Mouse (Mus musculus) adrenal gland (tissue): Measurements from ENCODE around the gene Dcbld2.

ENCODE experiments used
- intact Hi-C: fragments of 180-260 bp; cut with DNase I; formaldehyde crosslinking; loops from one replicate; pipeline ENCODE4 v1.15.1; 2025
- long read RNA-seq, 2 experiments: library from polyadenylated mRNA; unstranded; transcript quantifications; one replicate each; pipeline ENCODE4 v2.0.0; 2020; ENCODE audit warnings: borderline replicate concordance in 1 of 2; ENCODE audit not compliant: insufficient replicate concordance in 1 of 2

The Dcbld2 gene
- long read RNA-seq, experiment 1, partial matches to known transcripts, result 0 of 1 reads
- long read RNA-seq, experiment 1, other reads (novel, unspliced or antisense), result 1 of 1 reads
- long read RNA-seq, experiment 2, partial matches to known transcripts, result 0 of 3 reads
- long read RNA-seq, experiment 2, other reads (novel, unspliced or antisense), result 3 of 3 reads

DNA sequence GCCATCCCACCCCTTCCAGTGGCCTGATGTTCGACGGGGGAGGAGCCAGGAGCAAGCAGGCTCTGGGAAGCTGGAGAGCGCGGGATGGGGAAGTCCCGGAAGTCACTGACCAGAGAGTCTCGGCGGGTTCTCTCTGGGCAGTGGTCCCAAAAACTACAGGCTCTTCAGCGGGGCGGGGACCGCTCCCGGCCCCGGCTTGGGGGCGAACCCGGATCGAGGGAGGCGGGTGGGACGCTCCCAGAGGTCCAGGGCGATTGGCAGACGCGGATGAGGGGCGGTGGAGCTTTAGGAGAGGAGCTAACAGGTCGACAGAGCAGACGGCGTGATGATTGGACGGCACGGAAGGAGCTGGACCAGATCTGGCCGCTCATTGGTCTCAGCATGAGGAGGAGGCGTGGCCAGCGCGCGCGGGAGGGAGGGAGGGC, at the start of gene Dcbld2:
Gene Dcbld2 (plus strand): TSS at position 382 of the 425 bp plus-strand sequence.
- intact Hi-C loops, result no loop called here

DNA sequence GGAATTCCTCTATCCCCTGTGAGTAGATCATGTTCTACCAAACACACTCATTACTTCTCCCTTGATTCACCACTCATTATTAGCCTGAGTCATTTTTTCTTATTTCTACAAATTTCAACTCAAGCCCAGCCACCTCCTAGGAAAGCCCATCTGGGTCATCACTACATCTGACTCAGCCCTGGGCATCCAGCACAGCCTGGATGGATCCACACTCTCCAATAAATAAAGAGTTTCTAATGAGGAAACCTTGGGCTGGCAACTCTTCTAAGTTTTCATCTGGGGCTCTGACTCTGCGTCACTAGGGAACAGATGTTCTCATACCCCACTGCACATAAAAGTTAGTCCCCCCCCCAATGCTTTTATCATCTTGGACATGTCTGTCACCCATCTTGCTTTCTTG, 31.1 kb upstream of the Dcbld2 start:
- intact Hi-C loops, result no loop called here

DNA sequence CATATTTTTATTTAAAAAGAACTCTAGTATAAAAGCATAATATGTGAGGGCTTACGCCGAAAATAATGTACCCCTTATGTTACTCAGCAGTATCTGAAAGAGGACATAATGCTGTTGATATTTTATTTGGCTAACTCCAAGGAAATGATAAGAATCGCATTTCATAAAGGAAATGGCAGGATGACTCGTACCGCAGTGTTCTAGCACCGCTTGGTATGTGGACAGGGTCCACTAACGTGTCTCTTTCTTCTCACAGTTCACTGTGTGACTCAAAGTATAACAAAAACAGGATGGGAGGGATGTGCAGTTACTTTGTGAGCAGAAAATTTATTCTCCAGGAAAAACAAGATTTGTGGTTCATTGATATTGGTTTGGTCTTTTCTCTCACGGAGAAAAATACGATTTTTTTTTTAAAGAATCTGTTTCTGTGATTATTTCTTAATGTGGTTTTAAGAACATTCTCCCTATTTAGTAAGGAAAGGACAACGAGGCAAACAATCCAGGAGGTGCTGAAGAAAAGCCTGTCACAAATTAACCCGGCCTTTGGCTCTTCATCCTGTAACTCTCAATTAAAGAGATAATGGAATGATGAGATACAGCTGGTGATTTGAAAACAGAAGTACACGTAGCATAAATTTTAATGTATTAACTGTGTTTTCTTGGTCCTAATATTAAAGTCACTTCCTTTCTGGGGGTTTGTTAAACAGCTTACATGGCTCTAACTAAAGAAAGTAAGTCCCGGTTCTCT, 30.3 kb upstream of the Dcbld2 start:
- intact Hi-C loops, result no loop called here

DNA sequence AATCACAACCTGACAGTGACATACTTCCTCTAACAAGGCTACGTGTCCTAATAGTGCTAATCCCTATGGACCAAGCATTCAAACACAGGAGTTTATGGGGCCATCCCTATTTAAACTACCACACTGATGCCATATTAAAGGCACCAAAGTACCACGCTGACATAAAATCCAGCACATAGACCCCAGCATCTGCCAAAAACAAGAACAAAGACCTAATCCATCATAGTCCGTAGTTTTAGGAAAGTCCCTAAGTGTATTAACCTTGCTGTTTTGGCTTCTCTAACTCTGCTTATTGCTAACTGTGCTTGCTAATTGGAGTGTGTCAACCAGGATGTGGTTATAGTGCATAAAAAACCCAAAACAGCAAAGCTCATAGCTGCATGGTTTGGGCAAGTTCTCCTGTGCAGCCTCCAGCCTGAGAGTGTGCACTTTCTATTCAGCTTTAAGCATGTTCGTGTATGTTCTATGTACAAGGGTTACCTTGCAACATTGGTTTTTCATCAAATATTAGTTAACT, 21.9 kb upstream of the Dcbld2 start:
- intact Hi-C loops, result no loop called here

DNA sequence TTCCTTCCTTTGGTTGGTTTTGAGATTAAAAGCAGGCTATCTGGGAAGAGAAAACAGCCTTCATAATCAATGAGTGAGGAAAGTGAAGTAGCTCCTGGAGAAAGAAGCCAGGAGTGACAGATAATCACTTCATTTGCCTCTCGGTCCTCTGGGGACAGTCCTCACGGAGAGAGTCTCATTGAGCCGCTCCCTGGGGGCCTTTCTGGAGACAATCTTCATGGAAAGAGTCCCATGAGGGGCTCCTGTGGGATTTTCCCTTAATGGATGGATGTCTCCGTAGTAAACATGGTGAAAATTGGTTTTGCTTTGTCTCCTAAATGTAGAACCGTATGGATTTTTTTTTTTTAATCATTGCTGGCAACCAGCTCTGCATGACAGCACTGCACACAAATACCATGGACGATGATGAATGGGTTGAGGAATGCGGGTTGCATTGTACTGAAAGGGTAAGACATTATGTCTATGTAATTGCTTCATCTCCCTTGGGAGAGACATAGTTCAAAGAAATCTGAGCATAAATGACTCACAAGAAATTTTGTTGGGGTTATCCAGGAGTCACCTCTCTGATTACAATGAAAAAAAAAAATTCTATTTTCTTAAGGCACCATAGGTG, 19.0 kb upstream of the Dcbld2 start:
- intact Hi-C loops, result no loop called here

DNA sequence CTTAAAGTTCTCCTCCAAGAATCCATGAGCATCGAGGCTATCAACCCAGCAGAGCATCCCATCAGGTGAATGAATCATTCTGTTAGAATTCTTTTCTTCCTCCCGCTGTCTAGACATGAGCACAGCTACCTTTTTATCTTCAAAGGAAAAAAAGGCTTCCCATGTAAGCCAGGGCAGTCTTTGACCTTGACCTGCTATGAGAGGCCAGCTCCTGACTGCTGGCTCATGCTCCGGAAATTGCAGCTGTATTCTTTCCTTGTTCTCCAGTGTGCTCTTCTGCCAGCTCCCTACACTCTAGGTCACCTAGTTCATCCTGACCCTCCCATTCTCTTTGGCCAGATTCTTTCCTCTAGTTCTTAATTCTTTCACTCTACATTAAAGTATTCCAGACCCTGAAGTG, 15.2 kb upstream of the Dcbld2 start:
- intact Hi-C loops, result no loop called here

DNA sequence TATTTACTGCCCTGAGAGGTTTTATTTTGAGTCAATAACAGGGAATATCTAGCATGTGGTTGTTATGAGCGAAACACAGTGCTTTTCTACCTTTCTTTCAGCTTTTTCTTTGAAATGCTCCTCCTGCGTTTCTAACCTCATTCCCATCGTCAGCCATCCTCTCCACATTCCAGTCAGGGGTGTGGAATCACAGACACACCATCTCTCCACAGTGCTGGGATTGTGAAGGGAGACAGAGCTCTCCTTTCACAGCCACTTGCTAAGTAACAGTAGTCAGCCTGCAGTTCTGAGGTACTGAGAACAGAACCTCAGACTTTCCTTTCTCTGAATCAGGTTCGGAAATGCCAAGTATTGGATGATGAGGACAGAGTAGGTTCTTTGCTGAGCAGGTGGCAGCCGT, 14.1 kb upstream of the Dcbld2 start:
- intact Hi-C loops, result no loop called here

DNA sequence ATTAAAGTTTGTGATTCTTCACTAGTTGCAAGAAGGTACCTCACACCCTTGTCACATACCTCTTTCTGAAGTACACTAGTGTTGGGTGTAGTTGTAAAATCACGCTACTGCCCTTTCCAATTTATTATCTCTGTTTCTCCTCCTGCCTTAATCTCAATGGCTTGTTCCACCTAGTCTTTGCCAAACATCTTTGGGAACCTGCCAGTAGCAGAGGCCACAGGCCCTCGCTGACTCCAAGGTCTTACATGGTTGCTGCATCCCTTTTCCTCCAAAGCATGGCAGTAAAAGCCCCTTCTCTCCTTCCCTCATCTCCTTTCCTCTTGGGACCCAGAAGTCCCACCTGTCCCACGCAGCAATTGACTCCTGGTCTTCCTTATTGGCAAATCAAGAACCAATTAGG, 9.6 kb upstream of the Dcbld2 start:
- intact Hi-C loops, result no loop called here

DNA sequence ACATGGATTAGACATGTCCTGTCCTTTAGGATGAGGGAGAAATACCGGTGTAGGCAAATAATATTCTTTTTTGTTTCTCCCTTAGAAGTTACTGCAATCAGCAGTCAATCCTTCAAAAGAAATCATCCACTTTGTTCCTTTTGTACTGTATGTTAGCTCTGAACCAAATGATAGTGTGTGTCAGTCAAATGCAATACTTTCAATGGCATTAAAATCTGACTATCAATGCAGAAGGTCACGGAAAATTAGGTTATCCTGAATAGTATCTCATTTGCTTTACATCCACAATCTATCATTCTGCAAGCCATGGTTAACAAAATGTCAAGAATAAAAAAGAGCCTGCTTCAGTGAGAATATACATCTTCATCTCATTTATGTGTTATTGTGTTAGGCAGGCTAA, 7.2 kb upstream of the Dcbld2 start:
- intact Hi-C loops, result no loop called here

DNA sequence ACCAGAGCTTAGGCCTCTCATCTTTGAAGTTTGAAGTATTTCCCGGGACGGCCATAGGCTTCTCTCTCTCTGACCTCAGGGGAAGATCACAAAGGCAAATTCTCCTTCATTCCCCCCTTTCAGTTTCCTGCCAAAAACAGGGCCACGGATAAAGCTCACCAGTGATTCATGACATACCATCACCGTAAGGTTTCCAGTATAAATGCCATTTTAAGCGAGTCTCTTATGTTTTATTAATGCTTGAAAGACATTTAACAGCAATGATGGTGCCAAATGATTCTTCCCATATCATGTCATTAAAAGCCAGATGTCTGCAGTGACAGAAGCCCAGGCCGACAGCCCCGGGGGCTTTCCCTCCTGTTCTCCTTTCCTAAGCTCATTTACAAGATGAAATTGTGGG, 3.6 kb upstream of the Dcbld2 start:
- intact Hi-C loops, result no loop called here

DNA sequence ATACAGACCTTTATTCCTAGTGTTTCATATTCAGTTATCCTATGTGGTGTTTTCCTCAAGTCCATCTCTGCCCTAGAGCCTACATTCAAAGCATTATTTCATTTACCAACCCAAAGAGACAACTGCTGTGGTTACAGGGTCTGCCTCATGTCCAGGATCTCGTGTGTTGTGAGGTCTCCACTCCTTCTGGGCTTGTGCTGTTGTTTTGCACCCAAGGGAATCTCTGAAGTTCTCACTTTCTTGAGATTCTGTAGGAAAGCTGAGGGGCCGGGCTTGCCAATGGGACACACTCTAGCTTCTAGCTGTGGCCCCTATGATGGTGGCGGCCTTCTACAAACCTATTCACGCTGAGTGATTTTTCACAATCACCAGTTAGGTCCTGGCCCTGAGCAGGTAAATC, 3.0 kb upstream of the Dcbld2 start:
- intact Hi-C loops, result no loop called here

DNA sequence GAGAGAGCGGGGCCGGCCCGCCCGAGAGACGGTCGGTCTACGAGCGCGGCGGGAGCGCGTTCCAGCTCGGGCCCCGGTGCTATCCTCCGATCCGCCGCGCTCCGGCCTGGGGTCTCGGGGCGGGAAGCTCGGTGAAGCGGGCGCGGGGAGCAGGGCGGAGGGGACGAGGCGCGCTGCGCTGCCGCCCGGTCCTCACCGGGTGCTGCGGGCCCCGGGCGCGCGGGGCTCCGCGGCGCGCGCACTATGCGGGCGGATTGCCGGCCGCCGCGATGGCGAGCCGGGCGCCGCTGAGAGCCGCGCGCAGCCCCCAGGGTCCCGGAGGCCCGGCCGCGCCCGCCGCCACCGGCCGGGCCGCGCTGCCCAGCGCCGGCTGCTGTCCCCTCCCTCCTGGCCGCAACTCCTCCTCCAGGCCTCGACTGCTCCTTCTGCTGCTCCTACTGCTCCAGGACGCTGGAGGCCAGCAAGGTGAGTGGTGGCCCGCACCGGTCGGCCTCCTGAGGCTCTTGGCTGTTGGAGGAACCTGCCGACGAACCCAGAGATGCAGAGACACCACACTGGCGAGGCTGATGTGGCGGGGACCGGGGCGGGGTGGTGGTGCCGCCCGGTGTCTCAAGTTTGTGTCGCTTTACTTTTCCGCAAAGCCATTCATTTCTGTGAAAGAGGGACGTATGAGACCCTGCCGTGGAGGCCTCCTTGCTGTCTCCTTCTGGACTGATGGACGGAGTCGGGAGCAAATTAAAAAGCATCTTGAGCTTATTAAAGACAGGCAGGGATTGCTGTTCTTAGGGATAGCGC, 441 bp downstream of the Dcbld2 start:
- intact Hi-C loops, result no loop called here

DNA sequence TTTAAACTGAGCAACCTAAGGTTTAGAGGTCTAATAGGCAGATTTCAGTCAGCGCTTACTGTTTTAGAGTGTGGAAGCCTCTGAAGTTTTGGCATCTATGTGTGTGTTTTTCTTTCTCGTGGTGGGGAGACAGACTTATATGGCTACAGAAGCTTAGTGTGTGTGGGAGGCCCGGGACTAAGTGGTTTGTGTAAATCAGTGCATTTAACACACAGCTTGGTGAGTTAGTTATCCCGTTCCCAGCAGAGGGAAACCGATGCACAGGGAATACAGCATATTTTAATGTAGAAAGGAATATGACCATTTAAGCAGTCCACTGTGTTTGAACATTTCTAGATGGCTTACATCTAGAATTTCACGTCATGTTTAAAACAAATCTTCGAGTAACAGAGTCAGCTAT, 1.6 kb downstream of the Dcbld2 start:
- intact Hi-C loops, result no loop called here

DNA sequence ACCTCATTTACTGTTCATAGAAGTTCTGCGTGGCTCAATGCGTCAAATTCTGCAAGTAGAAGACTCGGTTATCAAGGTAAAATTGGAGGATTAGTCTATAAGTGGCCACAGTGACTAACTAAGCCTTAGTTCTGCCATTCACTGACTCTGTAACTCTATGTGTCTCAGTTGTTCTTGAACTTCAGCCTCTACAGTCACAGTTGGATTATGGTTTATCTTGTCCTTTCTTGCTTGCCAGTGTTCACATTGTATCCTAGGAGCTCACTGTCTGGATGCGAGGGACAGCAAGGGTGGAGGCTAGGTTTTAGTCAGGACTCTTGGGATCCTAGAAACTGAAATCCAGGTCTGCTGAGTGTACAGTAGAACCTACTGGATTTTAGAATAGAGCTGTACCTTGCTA, 6.6 kb downstream of the Dcbld2 start:
- intact Hi-C loops, result no loop called here

DNA sequence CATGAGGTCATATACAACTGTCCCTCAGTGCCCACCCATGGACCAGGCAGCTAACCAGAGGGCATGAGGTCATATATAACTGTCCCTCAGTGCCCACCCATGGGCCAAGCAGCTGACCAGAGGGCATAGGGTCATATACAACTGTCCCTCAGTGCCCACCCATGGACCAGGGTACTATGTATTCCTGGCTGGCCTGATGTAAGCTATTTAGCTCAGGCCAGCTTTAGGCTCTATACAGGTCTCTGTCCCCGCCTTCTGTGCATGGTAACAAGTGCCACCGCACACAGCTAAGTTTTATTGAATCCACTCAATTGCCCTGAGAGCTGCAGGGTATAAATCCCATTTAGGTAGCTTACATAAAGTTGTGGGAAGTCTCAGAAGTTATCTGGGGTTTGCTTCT, 7.3 kb downstream of the Dcbld2 start:
- intact Hi-C loops, result no loop called here

DNA sequence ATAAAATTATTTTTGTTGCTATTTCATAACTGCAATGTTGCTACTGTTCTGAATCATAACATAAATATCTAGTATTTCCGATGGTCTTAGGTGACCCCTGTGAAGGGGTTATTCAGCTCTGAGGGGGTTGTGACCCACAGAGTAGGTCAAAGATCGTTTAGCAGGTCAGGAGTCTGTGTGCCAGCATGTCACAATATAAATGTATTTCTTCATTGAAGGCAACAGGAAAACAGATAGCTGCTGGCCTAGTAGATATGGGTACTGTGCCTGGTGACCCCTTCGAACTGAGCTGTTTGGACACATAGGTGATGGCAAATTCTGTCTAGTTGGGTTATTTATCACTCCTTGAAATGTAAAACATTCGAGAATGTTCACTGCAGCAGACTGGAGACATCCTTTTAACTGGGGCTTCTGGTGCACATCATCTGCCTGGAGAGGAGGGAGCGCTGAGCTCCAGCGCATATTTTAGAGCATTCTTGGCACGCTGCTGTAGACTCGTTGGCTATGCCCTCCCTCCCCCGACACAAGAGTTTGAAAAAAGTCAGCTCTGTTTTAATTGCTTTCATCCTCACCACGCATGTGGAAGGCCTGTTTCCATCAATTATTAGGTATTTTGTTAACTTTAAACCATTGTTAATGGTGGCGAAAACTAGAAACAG, 13.6 kb downstream of the Dcbld2 start:
- intact Hi-C loops, result no loop called here

DNA sequence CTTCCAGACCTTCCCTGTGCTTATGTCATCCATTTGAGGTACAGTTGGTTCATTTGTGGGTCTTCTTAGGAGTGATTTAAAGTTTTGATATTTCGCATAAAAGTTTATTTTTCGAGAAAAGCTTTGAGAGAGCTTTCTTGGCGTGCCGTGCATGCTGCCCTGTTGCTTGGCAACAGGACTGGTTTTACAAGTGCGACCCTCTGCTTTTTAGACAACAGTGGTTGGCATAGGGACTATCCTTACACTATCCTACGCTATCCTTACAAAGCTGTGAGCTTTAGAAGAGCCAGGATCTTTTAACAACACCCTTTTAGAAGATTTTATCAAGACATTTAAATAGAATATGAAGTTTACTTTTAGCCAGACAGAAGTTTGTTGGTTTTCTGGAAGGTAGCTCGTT, 22.0 kb downstream of the Dcbld2 start:
- intact Hi-C loops, result no loop called here

DNA sequence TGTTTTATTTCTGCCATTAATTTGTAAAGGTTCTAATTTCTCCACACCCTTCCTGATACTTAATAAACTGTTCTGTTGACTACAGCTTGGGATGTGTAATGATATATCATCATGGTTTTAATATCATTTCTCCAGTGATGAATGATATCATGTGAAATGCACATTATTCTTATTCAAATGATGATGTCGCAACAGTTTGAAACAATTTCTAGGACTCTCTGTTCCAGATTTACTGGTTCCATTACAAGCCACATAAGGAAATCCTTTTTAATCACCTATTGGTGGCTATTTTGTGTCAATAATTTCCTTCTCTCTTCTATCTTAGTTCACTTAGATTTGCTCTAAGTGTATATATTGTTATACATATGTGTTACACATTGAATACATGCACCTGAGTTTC, 24.1 kb downstream of the Dcbld2 start:
- intact Hi-C loops, result no loop called here

DNA sequence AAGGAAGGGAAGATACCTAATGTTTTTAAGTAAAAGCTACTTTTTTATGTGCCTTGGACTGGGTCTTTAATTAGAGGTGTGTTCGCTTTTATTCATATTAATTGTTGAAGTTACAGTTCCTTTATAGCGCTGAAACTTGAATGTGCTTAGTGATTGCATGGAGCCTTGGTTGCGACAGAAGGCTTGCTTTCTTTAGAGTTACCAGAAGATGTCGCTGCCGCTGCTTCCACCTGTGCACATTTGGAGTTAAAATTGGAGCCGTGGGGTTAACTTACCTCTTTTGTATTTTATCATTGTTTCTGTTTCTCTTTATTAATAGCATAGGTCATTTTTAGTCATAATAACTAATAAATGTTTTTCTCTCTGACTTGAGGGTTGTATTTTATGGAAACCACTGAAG, 36.5 kb downstream of the Dcbld2 start:
- intact Hi-C loops, result no loop called here

DNA sequence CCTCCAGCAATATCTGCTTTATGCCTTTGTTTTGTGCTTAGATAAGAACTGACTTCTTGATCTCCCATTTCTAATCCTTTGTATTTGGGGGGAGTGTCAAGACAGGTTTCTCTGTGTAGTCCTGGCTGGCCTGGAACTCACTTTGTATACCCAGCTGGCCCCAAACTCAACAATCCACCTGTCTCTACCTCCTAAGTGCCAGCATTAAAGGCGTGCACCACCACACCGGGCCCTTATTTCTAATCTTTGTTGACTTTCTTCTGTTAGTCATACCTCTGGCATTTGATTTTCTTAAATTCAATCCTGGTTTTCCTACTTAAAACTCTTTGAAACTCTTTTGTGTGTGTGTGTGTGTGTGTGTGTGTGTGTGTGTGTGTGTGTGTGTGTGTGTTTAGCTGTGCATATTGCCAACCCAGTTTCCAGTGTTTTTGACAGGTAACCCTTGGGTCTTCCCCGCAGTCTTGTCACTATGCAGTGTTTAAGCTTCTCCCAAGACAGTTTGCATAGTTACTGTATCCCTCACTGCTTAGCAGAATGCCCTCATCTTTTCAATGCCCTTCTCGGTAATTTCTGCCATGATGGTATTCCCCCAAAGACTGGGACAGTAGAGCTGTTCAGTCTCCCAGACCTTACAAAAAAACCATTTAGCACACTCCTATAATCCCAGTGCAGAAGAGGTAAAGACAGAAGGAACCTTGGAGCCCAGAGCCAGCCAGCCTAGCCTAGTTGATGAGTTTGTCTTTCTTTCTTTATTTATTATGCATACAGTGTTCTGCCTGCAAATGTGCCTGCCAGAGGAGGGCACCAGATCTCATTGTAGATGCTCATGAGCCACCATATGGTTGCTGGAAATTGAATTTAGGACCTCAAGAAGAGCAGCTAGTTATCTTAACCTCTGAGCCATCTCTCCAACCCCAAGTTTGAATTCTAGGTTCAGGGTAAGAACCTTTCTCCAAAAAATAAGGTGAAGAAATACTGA, 38.3 kb downstream of the Dcbld2 start:
- intact Hi-C loops, result no loop called here
